Mouse (Mus musculus): ENCODE measurements at regions not wholly inside any gene's neighbourhood (a gene's known extent, or its start where the extent isn't known, plus 50 kb on each side); places are given as distances from the start of the nearest gene placed in this dataset.

DNA sequence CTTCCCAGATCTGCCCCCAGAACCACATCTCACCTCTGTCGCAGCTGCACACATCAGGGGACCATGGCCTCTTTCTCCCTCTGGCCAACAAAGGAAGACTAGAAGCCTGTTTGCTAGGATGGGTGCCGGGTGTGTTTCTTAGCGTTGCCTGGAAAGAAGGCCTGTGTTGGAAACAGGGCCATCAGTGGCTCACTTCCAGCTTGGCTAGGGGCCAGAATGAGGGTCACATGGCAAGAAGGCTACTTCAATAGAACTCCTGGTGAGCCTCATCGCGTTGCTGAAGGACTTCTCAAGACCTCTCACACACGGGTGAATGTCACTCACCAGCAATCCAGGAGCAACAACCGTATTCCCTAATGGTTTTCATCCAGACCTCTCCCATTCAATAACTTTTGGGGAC, 115.0 kb downstream of the Tle3 start:
- no peaks in the 10 kb centered on the region; the same call in 1 of the 2 replicates for H3K27me3 ChIP-seq (ENCODE audit: control insufficient read depth, insufficient read depth, low read length)
- 75% methylated on average over 7 of the region's 7 CpGs for whole genome bisulfite sequencing
- no peaks in the 10 kb centered on the region for H3K36me3 ChIP-seq (ENCODE audit: control insufficient read depth, insufficient read depth, low read length)
- no peak overlapping the region for H3K4me3 ChIP-seq (ENCODE audit: low read depth, low read length)
- no peak overlapping the region for H3K4me2 ChIP-seq
- peaks cover 14% of the 10 kb centered on the region for H3K4me1 ChIP-seq (ENCODE audit: control insufficient read depth, insufficient read depth, low read length)
- no peak overlapping the region for H3K27ac ChIP-seq (ENCODE audit: low read depth, low read length)
- DNase-seq (ENCODE audit: low spot score, missing footprints) (no peak), ATAC-seq (ENCODE audit: low FRiP score) (no peak)
- no peaks in the 10 kb centered on the region for H3K9me3 ChIP-seq (ENCODE audit: control insufficient read depth, low read length)
- no peak overlapping the region for H3K9ac ChIP-seq (ENCODE audit: low read length)

DNA sequence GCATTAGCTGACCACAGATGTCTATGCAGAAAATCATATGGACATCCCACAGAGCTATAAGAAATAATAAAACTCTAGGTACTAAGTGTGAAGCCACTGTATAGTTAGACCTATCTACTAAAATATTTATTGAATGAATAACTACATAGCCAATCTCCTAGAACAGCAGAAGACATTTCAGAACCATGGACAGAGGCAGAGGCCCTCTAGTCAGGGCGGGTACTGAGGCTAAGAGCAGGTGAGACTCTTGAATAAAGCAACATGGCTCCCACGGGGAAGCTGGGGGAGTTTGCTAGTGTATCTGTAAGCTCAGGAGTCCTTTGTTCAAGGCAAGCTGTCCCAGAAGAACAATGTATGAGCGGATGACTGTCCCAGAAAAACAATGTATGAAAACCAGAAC, 112.2 kb downstream of the Tle3 start:
- no peaks in the 10 kb centered on the region for H3K9me3 ChIP-seq (ENCODE audit: control insufficient read depth, low read length)
- no peaks in the 10 kb centered on the region for H3K36me3 ChIP-seq (ENCODE audit: control insufficient read depth, insufficient read depth, low read length)
- 29% methylated on average over 3 of the region's 3 CpGs for WGBS
- no peak overlapping the region for H3K4me2 ChIP-seq
- ATAC-seq (ENCODE audit: low FRiP score) (no peak), DNase-seq (ENCODE audit: low spot score, missing footprints) (no peak)
- H3K27ac ChIP-seq (ENCODE audit: low read depth, low read length), result no peak overlapping the region
- no peak overlapping the region for H3K4me3 ChIP-seq (ENCODE audit: low read depth, low read length)
- no peak overlapping the region for H3K9ac ChIP-seq (ENCODE audit: low read length)
- H3K27me3 ChIP-seq (ENCODE audit: control insufficient read depth, insufficient read depth, low read length), result no peaks in the 10 kb centered on the region
- H3K4me1 ChIP-seq (ENCODE audit: control insufficient read depth, insufficient read depth, low read length), result peaks cover 10% of the 10 kb centered on the region

DNA sequence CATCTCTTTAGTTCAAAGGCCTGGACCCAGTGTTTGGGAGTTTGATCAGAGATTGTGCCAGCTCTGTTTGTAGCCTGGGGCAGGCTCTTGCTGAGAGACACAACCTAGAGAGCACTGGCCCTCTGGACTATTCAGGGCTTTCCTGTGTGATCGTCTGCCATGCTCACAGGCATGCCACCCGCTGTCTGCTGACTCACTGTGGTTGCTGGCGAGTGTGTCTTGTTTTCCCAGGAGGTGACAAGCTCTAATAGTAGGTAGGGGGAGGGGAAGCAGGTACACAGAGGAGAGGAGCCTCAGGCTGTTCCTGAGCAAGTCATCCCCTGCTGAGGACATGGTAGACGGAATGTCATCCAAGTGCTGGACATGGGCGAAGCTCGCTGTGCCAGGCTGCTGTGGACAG, 107.5 kb downstream of the Tle3 start:
- Histone ChIP-seq H3K36me3 (ENCODE audit: control insufficient read depth, insufficient read depth, low read length) (no peaks in the 10 kb centered on the region), H3K4me3 (ENCODE audit: low read depth, low read length) (no peak overlapping the region), H3K27me3 (ENCODE audit: control insufficient read depth, insufficient read depth, low read length) (no peaks in the 10 kb centered on the region), H3K4me2 (no peak overlapping the region), H3K9me3 (ENCODE audit: control insufficient read depth, low read length) (no peaks in the 10 kb centered on the region), H3K9ac (ENCODE audit: low read length) (no peak overlapping the region), H3K27ac (ENCODE audit: low read depth, low read length) (no peak overlapping the region), H3K4me1 (ENCODE audit: control insufficient read depth, insufficient read depth, low read length) (peaks cover 9% of the 10 kb centered on the region)
- DNase-seq (ENCODE audit: low spot score, missing footprints) (no peak), ATAC-seq (ENCODE audit: low FRiP score) (no peak)
- 47% methylated on average over 6 of the region's 6 CpGs for WGBS

DNA sequence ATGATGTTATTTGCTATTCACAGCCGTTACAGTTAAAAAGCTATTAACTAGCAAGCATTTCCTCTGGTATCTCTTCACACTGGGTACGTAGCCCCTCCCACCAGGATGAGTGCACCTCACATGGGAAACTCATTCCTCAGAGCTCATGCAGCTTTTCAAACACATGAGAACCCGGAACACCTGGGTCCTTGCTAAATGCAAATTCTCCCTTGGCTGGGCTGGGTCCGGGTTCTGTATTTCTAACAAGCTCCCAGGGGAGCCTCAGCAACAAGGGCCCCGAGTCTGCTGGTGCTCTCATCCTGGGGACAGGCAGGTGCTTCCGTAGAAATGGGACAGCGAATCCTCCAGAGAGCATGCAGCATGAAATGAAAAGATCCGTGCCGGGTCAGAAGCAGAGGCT, 106.7 kb downstream of the Tle3 start:
- no peaks in the 10 kb centered on the region for H3K27me3 ChIP-seq (ENCODE audit: control insufficient read depth, insufficient read depth, low read length)
- 36% methylated on average over 9 of the region's 9 CpGs for WGBS
- no peak for DNase-seq (ENCODE audit: low spot score, missing footprints)

DNA sequence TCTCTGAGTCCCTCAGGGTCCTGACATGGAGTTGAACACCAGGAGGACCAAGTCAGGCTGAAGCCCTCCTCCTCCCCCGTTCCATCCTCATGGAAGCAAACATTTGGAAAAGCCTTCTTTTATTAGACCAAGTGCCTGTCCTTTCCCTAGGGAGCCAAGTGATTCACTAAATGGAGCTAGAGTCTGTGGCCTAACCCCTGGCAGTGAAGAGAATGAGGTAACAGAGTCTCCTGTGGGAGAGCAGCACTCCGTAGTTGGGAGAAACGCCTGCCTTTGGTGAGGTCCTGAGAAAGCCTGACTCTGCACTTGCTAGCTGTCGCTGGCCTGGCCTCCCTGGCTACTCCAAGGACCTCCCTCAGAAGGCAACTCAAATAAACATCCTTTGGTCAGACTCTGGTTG, 104.2 kb downstream of the Tle3 start:
- Histone ChIP-seq H3K4me3 (ENCODE audit: low read depth, low read length) (no peak overlapping the region), H3K27ac (ENCODE audit: low read depth, low read length) (no peak overlapping the region), H3K36me3 (ENCODE audit: control insufficient read depth, insufficient read depth, low read length) (no peaks in the 10 kb centered on the region), H3K4me2 (no peak overlapping the region), H3K9ac (ENCODE audit: low read length) (no peak overlapping the region), H3K4me1 (ENCODE audit: control insufficient read depth, insufficient read depth, low read length) (peaks cover 9% of the 10 kb centered on the region), H3K27me3 (ENCODE audit: control insufficient read depth, insufficient read depth, low read length) (no peaks in the 10 kb centered on the region), H3K9me3 (ENCODE audit: control insufficient read depth, low read length) (no peaks in the 10 kb centered on the region)
- DNase-seq (ENCODE audit: low spot score, missing footprints) (peak; percentile 78), ATAC-seq (ENCODE audit: low FRiP score) (no peak)
- WGBS, result 66% methylated on average over 4 of the region's 4 CpGs

More for the DNA sequence above, 106.7 kb downstream of the Tle3 start:
- H3K4me3 ChIP-seq (ENCODE audit: low read depth, low read length), result no peak overlapping the region
- H3K4me2 ChIP-seq, result no peak overlapping the region
- H3K9ac ChIP-seq (ENCODE audit: low read length), result no peak overlapping the region
- ATAC-seq (ENCODE audit: low FRiP score), result no peak
- no peaks in the 10 kb centered on the region for H3K9me3 ChIP-seq (ENCODE audit: control insufficient read depth, low read length)
- peaks cover 9% of the 10 kb centered on the region for H3K4me1 ChIP-seq (ENCODE audit: control insufficient read depth, insufficient read depth, low read length)
- no peaks in the 10 kb centered on the region for H3K36me3 ChIP-seq (ENCODE audit: control insufficient read depth, insufficient read depth, low read length)
- H3K27ac ChIP-seq (ENCODE audit: low read depth, low read length), result no peak overlapping the region

DNA sequence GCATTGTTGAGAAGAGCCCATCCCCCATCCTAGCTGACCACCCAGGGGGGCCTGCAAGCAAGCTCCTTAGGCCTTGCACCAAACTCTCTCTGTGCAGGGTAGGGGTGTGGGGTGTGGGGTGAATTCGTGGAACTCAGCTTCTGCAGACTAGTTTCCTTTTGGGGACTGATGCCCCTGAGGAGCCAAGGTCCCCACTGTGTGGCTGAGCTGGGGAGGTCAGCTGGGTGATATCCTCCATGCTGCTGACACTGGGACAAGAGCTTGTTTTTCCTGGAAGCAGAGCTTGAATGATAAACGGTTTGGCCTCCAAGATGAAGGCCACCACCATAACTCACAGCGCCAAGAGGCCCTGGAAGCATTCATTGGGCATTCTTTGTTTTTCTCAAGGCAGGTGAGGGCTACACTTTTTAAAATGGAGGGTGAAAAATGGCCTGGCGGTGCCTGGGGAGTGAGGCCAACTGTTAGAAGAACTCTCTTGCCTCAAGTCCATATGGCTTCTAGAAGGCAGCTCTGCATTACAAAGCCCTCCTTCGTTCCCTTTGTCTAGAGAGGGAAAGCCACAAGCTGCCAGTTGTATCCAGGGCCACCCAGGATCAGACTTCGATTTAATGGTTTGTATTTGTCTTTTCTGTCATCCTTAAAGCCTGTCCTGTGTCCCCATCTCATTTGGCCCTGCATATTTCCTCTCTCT, 98.8 kb downstream of the Tle3 start:
- 33% methylated on average over 6 of the region's 6 CpGs for WGBS
- H3K9ac ChIP-seq (ENCODE audit: low read length), result no peak overlapping the region
- H3K9me3 ChIP-seq (ENCODE audit: control insufficient read depth, low read length), result no peaks in the 10 kb centered on the region; the same call in 1 of the 2 replicates
- no peaks in the 10 kb centered on the region for H3K36me3 ChIP-seq (ENCODE audit: control insufficient read depth, insufficient read depth, low read length)
- DNase-seq (ENCODE audit: low spot score, missing footprints), result peak; percentile 84
- H3K4me1 ChIP-seq (ENCODE audit: control insufficient read depth, insufficient read depth, low read length), result peaks cover 15% of the 10 kb centered on the region
- no peak overlapping the region for H3K4me3 ChIP-seq (ENCODE audit: low read depth, low read length)
- ATAC-seq (ENCODE audit: low FRiP score), result no peak
- H3K27ac ChIP-seq (ENCODE audit: low read depth, low read length), result no peak overlapping the region; the same call in 1 of the 2 replicates
- no peaks in the 10 kb centered on the region for H3K27me3 ChIP-seq (ENCODE audit: control insufficient read depth, insufficient read depth, low read length)
- no peak overlapping the region for H3K4me2 ChIP-seq

DNA sequence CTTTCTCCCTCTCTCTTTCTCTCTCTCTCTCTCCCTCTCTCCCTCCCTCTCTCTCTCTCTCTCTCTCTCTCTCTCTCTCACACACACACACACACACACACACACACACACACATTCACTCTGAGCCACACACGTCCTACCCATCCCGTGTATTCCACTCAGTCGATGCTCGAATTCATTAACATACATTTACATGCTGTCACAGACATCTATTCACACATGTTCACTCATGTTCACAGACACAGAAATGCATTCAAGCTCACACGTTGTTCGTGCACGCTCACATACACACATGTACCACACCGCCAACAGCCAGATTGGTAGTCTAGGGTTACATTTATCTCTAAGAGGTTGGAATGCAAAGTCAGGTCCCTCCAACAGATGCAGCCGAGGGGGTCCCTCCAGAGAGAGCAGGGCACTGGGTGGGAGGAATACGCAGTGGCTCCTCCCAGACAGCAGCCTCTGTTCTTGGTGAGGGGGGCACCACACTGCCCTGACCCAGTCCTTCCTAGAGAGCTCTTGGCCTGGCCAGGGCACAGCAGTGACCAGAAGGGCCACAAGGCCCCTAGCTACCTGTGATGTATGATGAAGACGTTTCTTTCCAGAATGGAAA, 96.8 kb downstream of the Tle3 start:
- WGBS, result 43% methylated on average over 11 of the region's 11 CpGs
- Histone ChIP-seq H3K27ac (ENCODE audit: low read depth, low read length) (peak overlapping the region; percentile 25; the same call in 1 of the 2 replicates), H3K4me3 (ENCODE audit: low read depth, low read length) (no peak overlapping the region), H3K36me3 (ENCODE audit: control insufficient read depth, insufficient read depth, low read length) (no peaks in the 10 kb centered on the region), H3K9me3 (ENCODE audit: control insufficient read depth, low read length) (no peaks in the 10 kb centered on the region; the same call in 1 of the 2 replicates), H3K9ac (ENCODE audit: low read length) (no peak overlapping the region), H3K27me3 (ENCODE audit: control insufficient read depth, insufficient read depth, low read length) (no peaks in the 10 kb centered on the region), H3K4me1 (ENCODE audit: control insufficient read depth, insufficient read depth, low read length) (peaks cover 15% of the 10 kb centered on the region), H3K4me2 (no peak overlapping the region)
- DNase-seq (ENCODE audit: low spot score, missing footprints) (peak; percentile 81), ATAC-seq (ENCODE audit: low FRiP score) (peak; percentile 72)

DNA sequence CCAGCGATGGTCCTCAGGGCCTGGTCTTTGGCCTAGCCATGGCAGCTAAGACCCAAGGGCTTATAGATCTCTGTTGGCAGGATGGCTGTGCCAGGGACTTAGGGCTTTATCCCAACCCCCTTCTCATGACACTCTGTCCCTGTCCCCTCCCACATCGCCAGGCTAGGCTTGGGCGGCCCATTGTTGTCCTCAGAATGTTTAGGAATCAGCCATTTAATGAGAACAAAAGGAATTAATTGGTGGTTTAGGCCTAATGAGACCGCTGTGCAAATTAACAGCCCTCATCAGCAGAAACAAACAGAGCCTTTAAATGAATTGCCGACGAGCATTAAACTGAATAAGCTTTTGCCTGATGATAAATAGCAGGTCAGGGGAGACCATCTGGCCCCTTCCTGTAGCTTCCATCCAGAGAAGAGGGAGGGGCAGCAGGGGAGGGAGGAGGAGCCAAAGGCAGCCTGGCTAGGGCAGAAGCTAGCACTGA, 96.2 kb downstream of the Tle3 start:
- no peak overlapping the region for H3K9ac ChIP-seq (ENCODE audit: low read length)
- 24% methylated on average over 6 of the region's 6 CpGs for WGBS
- no peaks in the 10 kb centered on the region for H3K27me3 ChIP-seq (ENCODE audit: control insufficient read depth, insufficient read depth, low read length)
- peaks cover 15% of the 10 kb centered on the region for H3K4me1 ChIP-seq (ENCODE audit: control insufficient read depth, insufficient read depth, low read length)
- no peaks in the 10 kb centered on the region for H3K36me3 ChIP-seq (ENCODE audit: control insufficient read depth, insufficient read depth, low read length)
- no peaks in the 10 kb centered on the region; the same call in 1 of the 2 replicates for H3K9me3 ChIP-seq (ENCODE audit: control insufficient read depth, low read length)
- H3K4me3 ChIP-seq (ENCODE audit: low read depth, low read length), result no peak overlapping the region
- ATAC-seq (ENCODE audit: low FRiP score), result peak; percentile 89
- peak; percentile 92 for DNase-seq (ENCODE audit: low spot score, missing footprints)
- peak overlapping the region; percentile 33; the same call in 1 of the 2 replicates for H3K27ac ChIP-seq (ENCODE audit: low read depth, low read length)
- H3K4me2 ChIP-seq, result no peak overlapping the region
